Mouse (Mus musculus) stomach, postnatal 0 days (tissue): ENCODE data around the gene Tas2r137.

ENCODE experiments used
- CTCF ChIP-seq: IDR thresholded peaks from 2 replicates; pipeline ENCODE4 v1.5.1; 2016; ENCODE audit warnings: antibody characterized with exemption, low read depth, mild to moderate bottlenecking, moderate library complexity
- EP300 ChIP-seq: optimal IDR thresholded peaks from 2 replicates; pipeline ENCODE3; 2016; ENCODE audit warnings: antibody characterized with exemption

- peak; percentile 40 for TF ChIP-seq CTCF
- peak; percentile 98 for TF ChIP-seq EP300
Measured at GRCm38 (mm10) chr6:40470916-40471719, 19.9 kb upstream of the Tas2r137 start, which contains the start of gene Ssbp1.
